Mouse (Mus musculus): ENCODE measurements around the gene Atp6ap1l. TPM values are rescaled to one million over a fixed set of nuclear protein-coding genes. Genes with fewer than 3 reads are reported as not detected.

Atp6ap1l gene
- total RNA-seq, 1 experiment from 2014 or later = not detected

Other genes starting within 250 kb of the Atp6ap1l start
- gene Rps23, start 17.6 kb upstream of the Atp6ap1l start, total RNA-seq (2017) = 2,086 to 4,129 TPM (median 3,828 TPM) in 3 replicates